Mouse (Mus musculus) left cerebral cortex, postnatal 25 days (tissue): Measurements from ENCODE around the gene Ltn1. TPM values are rescaled to one million over a fixed set of nuclear protein-coding genes. Genes with fewer than 3 reads are reported as not detected.

ENCODE experiments used
- DNase-seq, 2 experiments: peaks; one replicate each; pipeline ENCODE4 v3.0.0; 2022; ENCODE audit warnings: low spot score in 2 of 2, mixed read lengths in 1 of 2
- intact Hi-C: fragments of 180-260 bp; cut with DNase I; formaldehyde crosslinking; loops from one replicate; pipeline ENCODE4 v1.15.1; 2025
- total RNA-seq, 2 experiments: library from RNA; stranded (reverse); gene quantifications; 2 replicates each; pipeline ENCODE4 v1.2.3; 2021

The Ltn1 gene
- total RNA-seq, result 10 to 100 TPM; 47.3 to 49.5 TPM

DNA sequence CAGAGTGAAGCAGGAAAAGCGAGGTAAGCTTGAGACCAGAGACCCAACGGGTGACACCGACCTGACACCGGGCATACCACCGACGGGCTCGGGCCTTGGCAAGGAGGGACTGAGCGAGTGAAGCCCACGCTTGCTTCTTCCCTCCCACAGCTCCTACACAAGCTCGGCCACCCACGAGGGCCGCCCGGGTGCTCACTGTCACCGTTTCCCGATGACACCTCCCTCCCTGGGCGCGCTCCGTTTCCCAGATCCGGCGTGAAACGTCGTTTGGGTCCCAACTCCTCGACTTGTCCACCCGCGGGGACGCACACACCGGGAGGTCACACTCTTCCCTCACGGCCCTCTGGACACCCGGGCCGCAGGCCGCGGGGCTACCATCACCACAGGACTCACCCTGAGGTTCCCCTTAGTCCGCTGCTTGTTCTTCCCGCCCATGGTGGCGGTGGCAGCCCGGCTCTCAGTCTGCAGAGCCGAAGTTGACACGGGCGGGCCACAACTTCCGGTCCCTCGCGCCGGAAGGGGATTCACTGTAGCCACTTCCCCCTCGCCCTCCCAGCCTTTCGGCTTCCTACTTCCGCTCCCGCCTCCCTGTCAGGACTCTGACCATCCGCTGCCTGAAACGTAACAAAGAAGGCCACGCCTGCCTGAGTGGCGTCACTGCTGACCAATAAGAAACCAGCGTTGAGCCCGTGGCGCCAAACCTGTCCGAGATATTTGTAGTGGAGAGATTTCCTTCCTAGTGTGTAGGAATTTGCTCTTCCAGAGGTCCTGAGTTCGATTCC, at the start of gene Ltn1:
TSS of gene Ltn1 (minus strand) at position 580 of the 782 bp plus-strand sequence.
- intact Hi-C loops, result loop anchor here (2.0 kb wide), 1 partner anchor 23 kb away; the partner anchor contains the start of gene Usp16
- peak; percentile 98 to 99 for DNase-seq

DNA sequence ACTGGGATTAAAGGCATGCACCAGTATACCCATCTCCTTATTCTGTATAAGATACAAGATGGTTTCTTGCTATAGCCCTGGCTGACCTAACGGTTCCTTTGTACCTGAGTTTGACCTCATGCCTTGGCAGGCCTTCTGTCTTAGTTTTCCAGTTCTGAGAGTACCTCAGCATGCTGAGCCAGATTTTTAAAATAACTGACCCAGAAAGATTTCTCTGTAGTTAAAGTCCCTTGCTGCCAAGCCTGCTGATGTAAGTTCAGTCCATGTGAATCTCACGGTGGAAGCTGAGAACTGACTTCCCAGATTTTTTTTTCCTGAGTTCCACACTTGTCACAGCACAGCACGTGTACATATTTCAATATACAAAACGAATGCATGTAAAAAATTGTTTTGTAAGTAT, 38.2 kb upstream of the Ltn1 start:
- intact Hi-C loops, result loop anchor here (5.0 kb wide), 1 partner anchor 63 kb away; no protein-coding TSS in a partner anchor
- peak in 1 of 2 experiments; percentile 38 for DNase-seq

DNA sequence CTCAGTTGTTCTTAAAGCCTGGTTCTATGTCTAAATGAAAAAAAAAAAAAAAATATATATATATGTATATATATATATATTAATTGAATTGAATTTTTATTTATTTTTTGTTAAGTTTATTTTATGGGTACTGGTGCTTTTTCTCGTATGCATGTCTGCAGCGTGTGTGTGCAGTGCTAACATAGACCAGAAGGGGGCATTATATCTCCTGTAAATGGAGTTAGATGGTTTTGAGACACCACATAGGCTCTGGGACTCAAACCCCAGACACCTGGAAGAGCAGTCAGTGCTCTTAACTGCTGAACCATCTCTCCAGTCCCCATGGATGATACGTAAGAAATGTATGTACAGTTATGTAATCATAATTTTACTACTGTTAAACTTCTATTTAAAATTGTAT, 26.3 kb upstream of the Ltn1 start:
- no peak for DNase-seq
- intact Hi-C loops, result no loop called here

DNA sequence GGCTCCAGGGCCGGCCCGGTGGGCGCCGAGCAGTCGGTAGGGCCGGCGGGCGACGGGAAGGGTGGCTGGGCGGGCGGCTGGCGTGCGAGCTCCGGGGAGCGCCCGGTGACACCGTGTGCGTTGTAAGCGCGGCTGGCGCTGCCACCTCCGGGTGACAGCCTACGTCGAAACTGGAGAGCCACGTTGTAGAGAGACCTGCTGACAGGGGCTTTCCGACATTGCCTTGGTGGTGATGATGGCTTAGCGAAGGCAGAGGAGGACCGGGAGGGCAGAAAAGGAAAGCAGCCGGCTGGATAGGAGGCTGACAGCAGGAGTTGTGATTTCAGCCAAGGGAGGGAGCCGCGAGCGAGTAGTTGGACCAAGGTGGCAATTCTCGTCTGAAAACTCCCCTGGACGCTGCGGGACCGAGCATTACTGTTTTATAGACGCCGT, 22.8 kb upstream of the Ltn1 start:
- no peak for DNase-seq
- intact Hi-C loops, result loop anchor here (2.0 kb wide), 1 partner anchor 22 kb away; the partner anchor contains the start of gene Ltn1

DNA sequence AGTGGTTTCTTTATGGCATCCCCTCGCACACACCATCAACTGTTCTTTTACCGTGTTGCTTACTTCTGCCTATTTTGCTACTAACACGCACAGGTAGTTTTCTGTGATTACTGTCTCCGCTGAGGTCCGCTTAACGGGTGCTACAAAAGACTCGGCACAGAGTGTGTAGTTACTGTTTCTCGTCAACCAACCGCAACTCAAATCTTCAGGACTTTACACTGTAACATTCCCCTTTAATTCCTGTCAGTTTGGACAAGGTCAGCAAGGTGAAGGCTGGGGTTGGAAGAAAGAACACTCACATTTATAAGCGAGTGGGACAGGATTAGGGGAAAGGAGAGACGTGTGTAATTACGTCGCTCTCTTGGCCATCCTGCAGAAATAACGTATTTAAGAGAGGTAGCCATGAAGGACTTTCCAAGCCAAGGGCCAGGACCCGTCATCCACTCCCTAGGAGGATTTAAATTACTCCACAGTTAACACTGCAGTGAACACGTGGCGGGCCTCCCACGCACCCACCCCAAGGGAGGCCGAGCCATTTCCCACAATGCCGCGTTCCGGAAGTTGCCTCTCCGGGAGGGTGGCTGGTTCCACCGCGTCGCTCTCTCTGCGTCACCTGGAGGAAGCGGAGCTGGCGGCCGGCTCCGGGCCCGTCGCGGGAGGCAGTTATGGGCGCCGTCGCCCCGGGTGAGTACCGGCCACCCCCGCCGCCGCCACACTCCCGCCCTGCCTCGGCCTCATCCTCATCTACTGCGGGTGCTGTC, 22.2 kb upstream of the Ltn1 start, which contains the start of gene Usp16:
TSS of gene Usp16 (plus strand) at position 285 of the 761 bp plus-strand sequence.
- intact Hi-C loops, result loop anchor here (1.0 to 2.0 kb wide), 3 partner anchors 14 to 41 kb away; partner anchors contain the start of genes Cct8, Ltn1 and Rwdd2b
- DNase-seq, result peak; percentile 92 to 96

DNA sequence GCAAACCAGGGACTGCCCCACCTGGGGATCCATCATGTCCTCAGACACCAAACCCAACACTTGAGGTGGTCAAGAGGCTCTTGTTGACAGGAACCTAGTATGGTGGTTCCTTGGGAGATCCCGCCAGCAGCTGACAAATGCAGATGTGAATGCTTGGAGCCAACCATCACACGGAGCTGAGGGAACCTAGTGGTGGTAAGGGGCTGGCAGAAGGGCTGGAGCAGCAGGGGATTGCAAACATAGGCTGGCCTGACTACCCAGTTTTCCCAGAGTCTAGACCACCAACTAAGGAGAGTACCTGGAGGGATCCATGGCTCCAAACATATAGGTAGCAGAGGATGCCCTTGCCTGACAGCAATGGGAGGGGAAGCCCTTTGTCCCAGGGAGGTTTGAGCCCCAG, 20.8 kb upstream of the Ltn1 start:
- intact Hi-C loops, result no loop called here

DNA sequence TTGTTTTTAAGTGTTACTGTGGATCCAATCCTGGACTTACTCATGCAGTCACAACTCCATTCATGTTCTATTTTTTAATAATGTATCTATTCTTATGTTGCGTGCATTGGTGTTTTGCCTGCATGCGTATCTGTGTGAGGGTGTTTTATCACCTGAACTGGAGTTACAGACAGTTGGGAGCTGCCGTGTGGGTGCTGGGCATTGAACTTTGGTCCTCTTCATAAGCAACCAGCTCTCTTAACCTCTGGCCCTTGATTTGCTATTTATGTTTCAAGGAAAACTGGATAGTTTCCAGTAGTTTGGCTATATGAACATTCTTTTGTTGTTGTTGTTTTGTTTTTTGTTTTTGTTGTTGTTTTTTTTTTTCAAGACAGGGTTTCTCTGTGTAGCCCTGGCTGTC, 13.1 kb upstream of the Ltn1 start:
- intact Hi-C loops, result no loop called here
- DNase-seq, result no peak

More for the DNA sequence above, 20.8 kb upstream of the Ltn1 start:
- no peak for DNase-seq

DNA sequence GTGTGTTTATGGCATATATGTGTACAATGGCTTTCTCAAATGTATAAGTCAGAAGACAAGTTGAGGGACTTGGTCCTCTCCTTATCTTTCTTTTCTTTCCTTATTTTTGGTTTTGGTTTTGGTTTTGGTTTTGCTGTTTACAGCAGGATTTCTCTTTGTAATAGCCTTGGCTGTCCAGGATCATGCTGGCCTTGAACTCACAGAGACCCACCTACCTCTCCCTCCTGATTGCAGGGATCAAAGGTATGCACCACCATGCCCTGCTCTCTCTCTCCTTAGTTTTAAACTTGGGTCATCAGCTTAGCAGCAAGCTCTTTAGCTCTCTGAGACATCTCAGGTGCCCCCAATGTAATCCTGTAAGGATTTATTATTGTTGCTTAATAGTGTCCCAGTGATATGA, 12.7 kb upstream of the Ltn1 start:
- intact Hi-C loops, result no loop called here
- DNase-seq, result no peak

DNA sequence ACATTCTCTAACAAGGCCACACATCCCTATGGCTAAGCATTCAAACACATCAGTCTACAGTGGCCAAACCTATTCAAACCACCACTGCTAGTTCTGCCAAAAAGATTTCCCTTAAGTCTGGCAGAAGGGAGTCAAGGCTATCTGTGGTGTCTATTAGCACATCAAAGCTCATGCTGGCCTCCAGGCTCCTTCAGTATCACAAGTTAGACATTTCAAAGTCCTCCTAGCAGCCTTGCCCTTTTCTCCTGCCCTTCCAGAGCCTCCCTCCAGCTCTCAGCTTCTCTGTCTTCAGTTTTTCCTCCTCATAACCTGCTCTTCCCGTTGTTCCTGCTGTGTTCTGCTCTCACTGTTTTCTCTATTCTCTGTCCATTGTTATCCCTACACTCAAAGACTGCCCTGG, 11.7 kb upstream of the Ltn1 start:
- no peak for DNase-seq
- intact Hi-C loops, result no loop called here

DNA sequence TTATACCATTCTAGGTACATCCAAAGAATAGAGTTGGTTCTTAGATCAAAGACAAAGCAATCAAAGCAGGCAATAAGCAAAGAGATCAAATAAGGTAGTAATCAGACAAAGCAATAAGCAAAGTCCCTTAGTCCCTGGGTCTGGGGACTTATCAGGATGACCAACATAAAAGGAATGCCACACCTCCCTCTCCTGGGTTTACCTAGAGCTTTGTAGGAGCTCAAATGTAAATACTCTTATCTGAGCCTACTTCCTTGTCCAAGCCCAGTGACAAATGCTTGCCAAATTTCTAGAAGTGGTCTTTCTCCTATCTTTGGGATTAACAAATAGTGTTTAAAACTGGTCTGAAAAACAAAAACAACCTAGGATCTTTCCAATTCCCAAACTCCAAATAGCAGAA, 10.8 kb upstream of the Ltn1 start:
- no peak for DNase-seq
- intact Hi-C loops, result no loop called here

DNA sequence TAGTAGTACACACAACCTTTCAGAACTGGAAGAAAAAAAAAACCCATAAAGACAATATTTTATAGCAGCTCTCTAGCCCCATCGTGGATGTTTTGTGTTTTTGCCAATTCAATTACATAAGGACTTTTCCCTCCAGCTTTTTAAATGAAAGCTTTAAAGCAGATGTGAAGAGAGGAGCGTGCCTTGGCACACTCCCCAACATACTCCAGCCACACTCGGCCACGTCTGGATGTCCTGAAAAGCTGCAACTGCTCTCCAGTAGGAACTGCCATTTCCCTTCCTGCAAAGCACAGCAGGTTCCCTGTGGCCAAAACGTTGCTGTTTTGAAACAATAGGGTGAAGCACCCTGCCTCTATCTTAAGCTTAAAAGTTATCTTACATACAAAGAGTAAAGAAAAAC, 9.9 kb upstream of the Ltn1 start:
- no peak for DNase-seq
- intact Hi-C loops, result no loop called here

DNA sequence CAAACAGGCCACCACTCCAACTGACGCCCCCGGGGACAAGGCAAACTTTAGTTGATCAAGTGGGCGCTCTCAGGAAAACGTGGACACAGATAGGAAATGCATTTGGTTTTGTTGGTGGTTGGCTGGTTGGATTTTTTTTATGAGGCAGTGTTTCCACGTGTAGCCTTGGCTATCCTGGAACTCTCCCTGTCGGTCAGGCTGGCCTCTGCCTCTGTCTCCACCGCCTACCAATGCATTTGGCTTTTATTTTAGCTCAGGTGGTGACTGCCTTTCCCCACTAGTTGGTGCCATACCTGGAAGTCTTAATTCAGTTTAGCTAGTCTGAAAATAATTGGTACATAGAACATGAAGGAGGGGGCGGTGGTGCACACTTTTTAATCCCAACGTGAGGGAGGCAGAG, 8.7 kb upstream of the Ltn1 start:
- peak in 1 of 2 experiments; percentile 27 for DNase-seq
- intact Hi-C loops, result no loop called here

DNA sequence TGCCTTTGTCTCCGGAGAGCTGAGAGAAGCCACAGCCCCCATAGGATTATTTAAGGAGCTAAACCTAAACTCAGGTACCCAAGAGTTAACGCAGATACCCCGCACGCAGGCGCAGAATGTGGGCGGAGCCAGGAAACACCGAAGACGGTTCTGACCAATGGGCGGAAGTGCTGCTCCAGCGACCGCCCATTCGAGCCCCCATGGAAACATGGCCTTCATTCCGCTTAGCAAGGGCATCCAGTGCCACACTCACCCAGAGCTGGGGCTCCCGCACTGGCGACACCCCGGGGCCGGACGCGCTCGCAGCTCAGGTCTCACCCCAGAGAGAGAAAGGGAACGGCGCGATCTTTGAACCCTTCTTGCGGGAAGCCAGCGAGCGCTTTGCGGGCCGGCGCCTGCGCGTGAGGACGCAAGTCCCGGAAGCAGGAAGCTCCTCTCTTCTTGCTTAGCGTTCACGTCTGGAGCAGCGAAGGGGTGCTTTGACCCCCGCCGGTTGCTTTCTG, 7.8 kb upstream of the Ltn1 start, which contains the start of gene Rwdd2b:
TSS of gene Rwdd2b (minus strand) at position 390 of the 503 bp plus-strand sequence.
- peak; percentile 94 to 96 for DNase-seq
- intact Hi-C loops, result loop anchor here (1.0 kb wide), 1 partner anchor 14 kb away; the partner anchor contains the start of gene Usp16

DNA sequence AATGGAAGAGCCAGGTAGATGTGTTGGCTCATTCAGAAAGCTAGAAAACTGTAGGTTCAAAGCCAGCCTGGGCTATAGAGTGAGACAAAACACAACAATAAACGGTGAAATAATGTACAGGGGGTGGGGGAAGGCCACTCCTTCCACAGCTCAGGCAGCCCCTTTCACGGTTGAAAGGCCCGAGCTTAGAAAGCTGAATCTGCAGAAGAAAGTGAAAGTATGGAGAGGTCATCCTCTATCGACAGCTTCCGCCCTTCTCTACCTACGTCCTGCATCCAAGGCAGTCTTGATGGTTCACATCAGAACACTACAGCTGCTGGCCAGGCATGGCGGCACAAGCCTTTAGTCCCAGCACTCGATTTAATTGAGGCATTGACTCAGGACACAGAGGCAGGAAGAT, 6.3 kb upstream of the Ltn1 start:
- DNase-seq, result no peak
- intact Hi-C loops, result no loop called here

DNA sequence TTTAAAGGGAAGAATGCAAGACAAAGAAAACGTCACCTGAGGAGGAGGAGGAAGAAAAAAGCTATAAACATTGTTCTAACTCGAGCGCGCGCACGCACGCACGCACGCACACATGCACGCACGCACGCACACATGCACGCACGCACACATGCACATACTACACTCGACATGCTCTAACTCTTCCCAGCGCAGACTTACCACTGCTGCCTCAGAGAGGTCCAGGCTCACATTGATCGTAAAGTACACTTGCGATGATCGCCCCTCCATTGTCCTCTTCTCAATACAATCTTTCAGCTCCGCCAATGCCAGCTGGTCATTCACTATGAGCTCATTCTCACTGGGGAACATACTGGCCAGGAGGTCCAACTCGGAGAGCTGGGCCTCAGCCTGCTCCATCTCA, 4.7 kb upstream of the Ltn1 start:
- DNase-seq, result no peak
- intact Hi-C loops, result no loop called here

DNA sequence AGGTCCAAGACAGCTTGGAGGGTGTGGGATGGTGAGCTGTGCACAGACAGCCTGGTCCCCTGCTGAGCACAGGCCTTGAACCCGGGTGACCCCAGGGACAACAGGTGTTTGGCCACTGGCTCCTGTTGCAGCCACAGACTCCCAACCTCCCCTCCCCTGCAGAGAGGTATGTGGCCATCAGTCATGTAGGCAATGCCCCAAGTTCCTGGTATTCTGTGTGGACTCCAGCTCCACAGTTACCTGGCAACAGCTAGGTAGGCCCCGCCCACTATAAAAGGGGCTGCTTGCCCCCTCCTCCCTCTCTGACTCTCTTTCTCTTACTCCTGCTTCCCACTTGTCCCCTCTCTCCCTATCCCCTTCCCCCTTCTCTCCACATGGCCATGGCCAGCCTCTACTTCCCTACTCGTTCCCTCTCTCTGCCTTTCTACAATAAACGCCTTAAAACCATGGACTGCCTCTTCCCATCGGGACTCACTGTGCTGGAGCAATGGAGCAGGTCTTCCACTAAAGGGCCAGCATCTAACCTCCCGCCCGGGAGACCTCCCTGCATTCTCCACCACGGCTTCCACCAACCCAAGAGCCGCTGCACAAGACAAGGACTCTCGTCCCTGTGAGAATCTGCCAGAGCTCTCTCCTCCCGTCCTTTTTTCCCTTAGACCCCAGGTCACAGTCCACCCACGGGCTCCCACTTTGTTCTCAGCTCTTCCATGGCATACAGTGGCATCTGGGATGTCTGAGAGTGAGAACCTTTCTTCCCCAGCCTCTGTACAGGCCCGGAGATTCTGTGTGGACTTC, 3.2 kb upstream of the Ltn1 start:
- intact Hi-C loops, result no loop called here
- no peak for DNase-seq

DNA sequence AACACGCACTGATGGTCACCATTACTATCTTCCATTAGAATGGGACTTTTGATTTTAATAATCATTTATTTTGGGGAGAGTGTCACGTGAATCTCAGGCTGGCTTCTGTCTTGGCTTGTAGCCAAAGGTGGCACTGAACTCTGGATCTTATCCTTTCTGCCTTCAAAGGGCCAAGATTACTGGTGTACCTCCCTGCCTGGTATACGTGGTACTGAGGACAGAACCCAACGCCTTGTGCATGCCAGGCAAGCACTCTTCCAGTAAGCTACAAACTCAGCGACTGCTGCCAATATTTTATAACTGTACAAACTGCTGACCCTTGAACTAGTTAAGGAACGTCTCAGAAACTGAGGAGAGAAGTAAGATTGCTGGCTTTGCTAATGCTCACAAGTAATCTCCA, 2.5 kb upstream of the Ltn1 start:
- DNase-seq, result no peak
- intact Hi-C loops, result no loop called here

DNA sequence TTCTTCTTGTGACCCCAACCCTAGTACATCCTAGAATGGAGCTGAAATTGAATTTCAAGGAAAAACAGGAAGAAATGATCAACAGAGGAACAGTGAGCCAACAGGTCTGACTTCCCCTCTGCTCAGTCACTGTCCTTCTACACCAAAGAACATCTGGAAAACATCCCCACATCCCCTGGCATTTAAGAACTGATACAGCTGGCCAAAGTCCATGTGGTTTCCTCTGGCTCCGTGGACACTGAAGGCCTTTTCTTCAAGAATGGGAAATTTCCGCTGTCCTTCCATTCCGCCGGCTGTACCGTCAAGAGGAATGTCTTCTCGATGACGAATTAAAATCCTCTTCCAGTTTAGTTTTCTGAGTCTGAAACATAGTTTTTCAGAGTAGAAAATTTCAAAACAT, 1.9 kb upstream of the Ltn1 start:
- intact Hi-C loops, result no loop called here
- no peak for DNase-seq

DNA sequence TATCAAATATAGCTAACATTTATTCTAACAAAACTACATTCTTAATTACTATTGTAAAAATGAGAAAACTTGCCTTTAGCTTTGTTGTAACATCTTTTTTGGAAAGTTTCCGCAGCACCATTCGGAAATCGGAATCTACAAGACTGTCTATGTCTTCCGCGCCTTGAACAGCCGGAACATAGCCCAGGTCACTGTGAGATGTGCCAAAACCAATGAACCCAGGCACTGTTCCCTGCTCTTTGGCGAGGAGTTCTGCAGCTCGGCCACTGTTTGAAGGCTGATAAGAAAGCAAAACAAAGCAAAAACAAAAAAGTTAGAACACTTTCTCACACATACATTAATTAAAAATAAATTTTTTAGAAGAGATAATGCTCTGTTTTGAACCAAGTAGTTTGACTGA, 4.9 kb downstream of the Ltn1 start:
- DNase-seq, result no peak
- intact Hi-C loops, result no loop called here
